Mouse (Mus musculus): ENCODE data around the gene Gss. TPM values are rescaled to one million over a fixed set of nuclear protein-coding genes. Genes with fewer than 3 reads are reported as not detected.
A peak's percentile ranks its signal among the peaks of the same experiment; 100 is the strongest.

Gss gene
- 27.1 and 27.6 TPM in 2 replicates for polyA plus RNA-seq (2014; fragmentation: Nextera tagmentation; extraction: Ambion mirVana)

- Histone ChIP-seq H3K4me2 (ENCODE audit: low read depth, low read length) (peak within 1 kb of the TSS; percentile 79), H3K4me3 (ENCODE audit: low read depth, low read length) (peak within 1 kb of the TSS; percentile 72), H3K4me1 (ENCODE audit: control insufficient read depth, insufficient read depth, low read length) (peaks cover 10% of the 10 kb centered on the region), H3K9ac (ENCODE audit: low read depth, low read length) (peak within 1 kb of the TSS; percentile 88), H3K36me3 (ENCODE audit: control insufficient read depth, insufficient read depth, low read length) (no peaks in the 10 kb centered on the region), H3K9me3 (ENCODE audit: control insufficient read depth, low read length) (no peaks in the 10 kb centered on the region), H3K27me3 (replicated peaks; ENCODE audit: control insufficient read depth, insufficient read depth, low read length) (no peaks in the 10 kb centered on the region), H3K27ac (replicated peaks; ENCODE audit: low read depth, low read length) (peak within 1 kb of the TSS; percentile 88)
- 0% methylated on average over 38 of the region's 53 CpGs for WGBS
- DNase-seq (ENCODE audit: low spot score): peak; percentile 98
- ATAC-seq (ENCODE audit: low read depth): peak; percentile 95
Observed at GRCm38 (mm10) chr2:155592137-155592853, at the start of gene Gss. Gss (minus strand) TSS chr2:155592810.

GRCm38 (mm10) chr2:155641540-155642472, 49.2 kb upstream of the Gss start:
- no peak overlapping the region for H3K4me3 ChIP-seq (ENCODE audit: low read depth, low read length)
- no peaks in the 10 kb centered on the region for H3K27me3 ChIP-seq (replicated peaks; ENCODE audit: control insufficient read depth, insufficient read depth, low read length)
- no peaks in the 10 kb centered on the region for H3K9me3 ChIP-seq (ENCODE audit: control insufficient read depth, low read length)
- no peak for ATAC-seq (ENCODE audit: low read depth)
- 90% methylated on average over 18 of the region's 18 CpGs for WGBS
- DNase-seq (ENCODE audit: low spot score): no peak
- H3K36me3 ChIP-seq (ENCODE audit: control insufficient read depth, insufficient read depth, low read length): peaks cover 93% of the 10 kb centered on the region
- H3K9ac ChIP-seq (ENCODE audit: low read depth, low read length): no peak overlapping the region
- H3K4me1 ChIP-seq (ENCODE audit: control insufficient read depth, insufficient read depth, low read length): no peaks in the 10 kb centered on the region
- no peak overlapping the region for H3K4me2 ChIP-seq (ENCODE audit: low read depth, low read length)
- no peak overlapping the region for H3K27ac ChIP-seq (replicated peaks; ENCODE audit: low read depth, low read length)

- H3K36me3 ChIP-seq (ENCODE audit: control insufficient read depth, insufficient read depth, low read length): peaks cover 94% of the 10 kb centered on the region
- H3K9me3 ChIP-seq (ENCODE audit: control insufficient read depth, low read length): no peaks in the 10 kb centered on the region
- 86% methylated on average over 6 of the region's 6 CpGs for WGBS
Observed at GRCm38 (mm10) chr2:155640656-155641055, 48.0 kb upstream of the Gss start.

DNA sequence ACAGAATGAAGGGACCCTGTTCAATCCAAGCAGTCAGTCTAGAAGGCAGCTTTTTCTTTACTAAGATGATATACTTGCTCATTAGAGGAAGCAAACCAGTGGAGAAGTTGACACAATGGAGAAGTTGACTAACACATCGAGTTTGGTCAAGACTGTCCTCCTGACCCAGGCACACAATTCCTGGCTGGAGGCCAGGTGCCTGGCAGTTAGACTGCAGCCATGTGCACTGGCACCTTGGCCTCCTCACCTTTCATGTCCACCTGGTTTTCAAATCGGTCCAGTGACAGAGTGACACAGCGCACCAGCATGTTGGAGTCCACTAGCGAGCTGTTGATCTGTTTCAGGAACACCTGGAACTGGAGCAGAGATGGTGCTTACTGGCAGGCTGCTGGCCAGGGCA, 44.8 kb upstream of the Gss start:
- WGBS: 88% methylated on average over 4 of the region's 4 CpGs
- DNase-seq (ENCODE audit: low spot score) (no peak), ATAC-seq (ENCODE audit: low read depth) (no peak)
- Histone ChIP-seq H3K27ac (replicated peaks; ENCODE audit: low read depth, low read length) (no peak overlapping the region), H3K4me2 (ENCODE audit: low read depth, low read length) (no peak overlapping the region), H3K4me1 (ENCODE audit: control insufficient read depth, insufficient read depth, low read length) (no peaks in the 10 kb centered on the region), H3K27me3 (replicated peaks; ENCODE audit: control insufficient read depth, insufficient read depth, low read length) (peaks cover 19% of the 10 kb centered on the region), H3K4me3 (ENCODE audit: low read depth, low read length) (no peak overlapping the region), H3K9me3 (ENCODE audit: control insufficient read depth, low read length) (no peaks in the 10 kb centered on the region), H3K9ac (ENCODE audit: low read depth, low read length) (no peak overlapping the region), H3K36me3 (ENCODE audit: control insufficient read depth, insufficient read depth, low read length) (peaks cover 99% of the 10 kb centered on the region)

More at GRCm38 (mm10) chr2:155640656-155641055, 48.0 kb upstream of the Gss start:
- Histone ChIP-seq H3K4me2 (ENCODE audit: low read depth, low read length) (no peak overlapping the region), H3K4me3 (ENCODE audit: low read depth, low read length) (no peak overlapping the region), H3K9ac (ENCODE audit: low read depth, low read length) (no peak overlapping the region), H3K27me3 (replicated peaks; ENCODE audit: control insufficient read depth, insufficient read depth, low read length) (no peaks in the 10 kb centered on the region), H3K27ac (replicated peaks; ENCODE audit: low read depth, low read length) (no peak overlapping the region), H3K4me1 (ENCODE audit: control insufficient read depth, insufficient read depth, low read length) (no peaks in the 10 kb centered on the region)
- no peak for ATAC-seq (ENCODE audit: low read depth)
- no peak for DNase-seq (ENCODE audit: low spot score)

DNA sequence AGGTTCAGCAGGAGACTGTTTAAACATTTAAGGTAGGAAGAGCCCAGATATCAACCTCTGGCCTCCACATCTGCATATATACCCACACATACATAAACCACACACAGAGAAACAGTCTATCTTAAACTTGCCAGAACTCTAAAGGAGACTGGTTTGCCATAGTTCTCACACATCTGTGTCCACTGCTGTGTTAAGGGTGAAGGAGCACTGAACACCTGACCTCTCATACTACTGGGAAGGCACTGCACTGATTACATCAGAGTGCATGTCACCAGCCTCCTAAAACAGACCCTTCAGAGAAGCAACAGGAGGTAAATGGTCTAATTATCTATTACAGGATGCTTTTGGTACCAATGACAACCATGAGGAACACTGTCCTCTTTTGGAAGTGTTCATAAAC, 44.3 kb upstream of the Gss start:
- DNase-seq (ENCODE audit: low spot score) (no peak), ATAC-seq (ENCODE audit: low read depth) (no peak)
- H3K4me1 ChIP-seq (ENCODE audit: control insufficient read depth, insufficient read depth, low read length): no peaks in the 10 kb centered on the region
- H3K4me3 ChIP-seq (ENCODE audit: low read depth, low read length): no peak overlapping the region
- H3K27me3 ChIP-seq (replicated peaks; ENCODE audit: control insufficient read depth, insufficient read depth, low read length): peaks cover 24% of the 10 kb centered on the region
- peaks cover 99% of the 10 kb centered on the region for H3K36me3 ChIP-seq (ENCODE audit: control insufficient read depth, insufficient read depth, low read length)
- no peaks in the 10 kb centered on the region for H3K9me3 ChIP-seq (ENCODE audit: control insufficient read depth, low read length)
- no peak overlapping the region for H3K4me2 ChIP-seq (ENCODE audit: low read depth, low read length)
- no peak overlapping the region for H3K27ac ChIP-seq (replicated peaks; ENCODE audit: low read depth, low read length)
- no peak overlapping the region for H3K9ac ChIP-seq (ENCODE audit: low read depth, low read length)

GRCm38 (mm10) chr2:155635961-155636360, 43.4 kb upstream of the Gss start:
- H3K4me2 ChIP-seq (ENCODE audit: low read depth, low read length): no peak overlapping the region
- H3K27ac ChIP-seq (replicated peaks; ENCODE audit: low read depth, low read length): no peak overlapping the region
- H3K36me3 ChIP-seq (ENCODE audit: control insufficient read depth, insufficient read depth, low read length): peaks cover 97% of the 10 kb centered on the region
- H3K27me3 ChIP-seq (replicated peaks; ENCODE audit: control insufficient read depth, insufficient read depth, low read length): peaks cover 34% of the 10 kb centered on the region
- 95% methylated on average over 8 of the region's 8 CpGs for WGBS
- no peak overlapping the region for H3K9ac ChIP-seq (ENCODE audit: low read depth, low read length)
- no peaks in the 10 kb centered on the region for H3K9me3 ChIP-seq (ENCODE audit: control insufficient read depth, low read length)
- no peak overlapping the region for H3K4me3 ChIP-seq (ENCODE audit: low read depth, low read length)
- ATAC-seq (ENCODE audit: low read depth) (no peak), DNase-seq (ENCODE audit: low spot score) (no peak)
- H3K4me1 ChIP-seq (ENCODE audit: control insufficient read depth, insufficient read depth, low read length): no peaks in the 10 kb centered on the region

- no peak overlapping the region for H3K9ac ChIP-seq (ENCODE audit: low read depth, low read length)
Observed at GRCm38 (mm10) chr2:155634562-155634961, 42.0 kb upstream of the Gss start.

GRCm38 (mm10) chr2:155633731-155634130, 41.1 kb upstream of the Gss start:
- Histone ChIP-seq H3K4me2 (ENCODE audit: low read depth, low read length) (no peak overlapping the region), H3K4me1 (ENCODE audit: control insufficient read depth, insufficient read depth, low read length) (0 out of 2 replicates have a peak, but pooled peaks cover 8% of the 10 kb centered on the region), H3K9ac (ENCODE audit: low read depth, low read length) (no peak overlapping the region), H3K4me3 (ENCODE audit: low read depth, low read length) (no peak overlapping the region), H3K27ac (replicated peaks; ENCODE audit: low read depth, low read length) (no peak overlapping the region), H3K9me3 (ENCODE audit: control insufficient read depth, low read length) (no peaks in the 10 kb centered on the region), H3K36me3 (ENCODE audit: control insufficient read depth, insufficient read depth, low read length) (peaks cover 75% of the 10 kb centered on the region), H3K27me3 (replicated peaks; ENCODE audit: control insufficient read depth, insufficient read depth, low read length) (peaks cover 56% of the 10 kb centered on the region)
- DNase-seq (ENCODE audit: low spot score) (no peak), ATAC-seq (ENCODE audit: low read depth) (no peak)
- WGBS: 91% methylated on average over 9 of the region's 9 CpGs

More at GRCm38 (mm10) chr2:155634562-155634961, 42.0 kb upstream of the Gss start:
- Histone ChIP-seq H3K4me1 (ENCODE audit: control insufficient read depth, insufficient read depth, low read length) (0 out of 2 replicates have a peak, but pooled peaks cover 2% of the 10 kb centered on the region), H3K4me3 (ENCODE audit: low read depth, low read length) (no peak overlapping the region), H3K9me3 (ENCODE audit: control insufficient read depth, low read length) (no peaks in the 10 kb centered on the region), H3K27ac (replicated peaks; ENCODE audit: low read depth, low read length) (no peak overlapping the region), H3K4me2 (ENCODE audit: low read depth, low read length) (no peak overlapping the region), H3K27me3 (replicated peaks; ENCODE audit: control insufficient read depth, insufficient read depth, low read length) (peaks cover 48% of the 10 kb centered on the region), H3K36me3 (ENCODE audit: control insufficient read depth, insufficient read depth, low read length) (peaks cover 84% of the 10 kb centered on the region)
- WGBS: 89% methylated on average over 6 of the region's 8 CpGs
- no peak for ATAC-seq (ENCODE audit: low read depth)
- no peak for DNase-seq (ENCODE audit: low spot score)

Measured in embryonic facial prominence, embryonic 14.5 days (tissue).